Mouse (Mus musculus): ENCODE measurements around the gene Dbil5.
"Not testable (repeated sequence)": the region's sequence is repeated elsewhere in the genome, so short reads cannot be mapped to it uniquely, and the experiment has no call there.

The Dbil5 gene

GRCm38 (mm10) chr11:76217390-76217800 is at the start of gene Dbil5, which contains the start of gene Gemin4:
Gene Dbil5, plus strand, starts transcription at chr11:76217608.
Gene Gemin4, minus strand, starts transcription at chr11:76217664.
- peak; percentile 89 for DNase-seq (ENCODE audit: low spot score)

GRCm38 (mm10) chr11:76168976-76169375 is 48.4 kb upstream of the Dbil5 start:
- no peak for DNase-seq (ENCODE audit: low spot score)

- DNase-seq (ENCODE audit: low spot score), result no peak
Observed at GRCm38 (mm10) chr11:76170207-76170606, 47.2 kb upstream of the Dbil5 start.

GRCm38 (mm10) chr11:76178726-76179494 is 38.5 kb upstream of the Dbil5 start:
- peak; percentile 19 for DNase-seq (ENCODE audit: low spot score)

- DNase-seq (ENCODE audit: low spot score), result peak; percentile 73
Observed at GRCm38 (mm10) chr11:76179495-76180145, 37.8 kb upstream of the Dbil5 start, which contains the start of the genes Vps53 and Fam57a. Gene Vps53, minus strand, starts transcription at chr11:76179647. Gene Fam57a, plus strand, starts transcription at chr11:76179671.

- no peak for DNase-seq (ENCODE audit: low spot score)
Observed at GRCm38 (mm10) chr11:76180146-76180540, 37.3 kb upstream of the Dbil5 start.

GRCm38 (mm10) chr11:76183745-76184144 is 33.7 kb upstream of the Dbil5 start:
- no peak for DNase-seq (ENCODE audit: low spot score)

- no peak for DNase-seq (ENCODE audit: low spot score)
Observed at GRCm38 (mm10) chr11:76186908-76187307, 30.5 kb upstream of the Dbil5 start.

- DNase-seq (ENCODE audit: low spot score), result no peak
Observed at GRCm38 (mm10) chr11:76196275-76196976, 21.0 kb upstream of the Dbil5 start.

GRCm38 (mm10) chr11:76196977-76197469 is 20.4 kb upstream of the Dbil5 start:
- DNase-seq (ENCODE audit: low spot score), result no peak

GRCm38 (mm10) chr11:76201761-76202674 is 15.4 kb upstream of the Dbil5 start:
- DNase-seq (ENCODE audit: low spot score), result peak; percentile 68

GRCm38 (mm10) chr11:76206793-76207192 is 10.6 kb upstream of the Dbil5 start:
- no peak for DNase-seq (ENCODE audit: low spot score)

GRCm38 (mm10) chr11:76210228-76210985 is 7.0 kb upstream of the Dbil5 start:
- DNase-seq (ENCODE audit: low spot score), result no peak

GRCm38 (mm10) chr11:76211595-76211994 is 5.8 kb upstream of the Dbil5 start:
- not testable (repeated sequence) for DNase-seq (ENCODE audit: low spot score)

GRCm38 (mm10) chr11:76213841-76214240 is 3.6 kb upstream of the Dbil5 start:
- no peak for DNase-seq (ENCODE audit: low spot score)

- DNase-seq (ENCODE audit: low spot score), result no peak
Observed at GRCm38 (mm10) chr11:76215011-76215410, 2.4 kb upstream of the Dbil5 start.

GRCm38 (mm10) chr11:76216049-76216540 is 1.3 kb upstream of the Dbil5 start:
- DNase-seq (ENCODE audit: low spot score), result no peak

GRCm38 (mm10) chr11:76216681-76217389 is 573 bp upstream of the Dbil5 start:
- DNase-seq (ENCODE audit: low spot score), result no peak

GRCm38 (mm10) chr11:76224631-76225030 is 7.2 kb downstream of the Dbil5 start:
- no peak for DNase-seq (ENCODE audit: low spot score)

GRCm38 (mm10) chr11:76225051-76225450 is 7.6 kb downstream of the Dbil5 start:
- no peak for DNase-seq (ENCODE audit: low spot score)

Data from spleen, adult 12 weeks (tissue).